Mouse (Mus musculus) retina, adult 2 months (tissue): ENCODE measurements at regions not wholly inside any gene's neighbourhood (a gene's known extent, or its start where the extent isn't known, plus 50 kb on each side); places are given as distances from the start of the nearest gene placed in this dataset.

Experiments used
- DNase-seq: peaks from one replicate; pipeline ENCODE4 v3.0.0-alpha.2; 2012; ENCODE audit warnings: low read depth, low spot score

GRCm38 (mm10) chr14:80789131-80789530, 805.2 kb downstream of the Olfm4 start:
- no peak for DNase-seq

- no peak for DNase-seq
These were observed 815.6 kb downstream of the Olfm4 start for GRCm38 (mm10) chr14:80799370-80799959.

- DNase-seq = no peak
These were observed 846.6 kb downstream of the Olfm4 start for GRCm38 (mm10) chr14:80830476-80830875.

- DNase-seq = no peak
These were observed 860.7 kb downstream of the Olfm4 start for GRCm38 (mm10) chr14:80844550-80844949.

GRCm38 (mm10) chr14:80845576-80846269, 861.8 kb downstream of the Olfm4 start:
- peak; percentile 36 for DNase-seq

GRCm38 (mm10) chr14:80846420-80847083, 862.7 kb downstream of the Olfm4 start:
- no peak for DNase-seq
